Mouse (Mus musculus): ENCODE data around the gene Ntrk3. TPM values are rescaled to one million over a fixed set of nuclear protein-coding genes. Genes with fewer than 3 reads are reported as not detected.

The Ntrk3 gene
- total RNA-seq, 1 experiment from 2014 or later, result 1.9 TPM

DNA sequence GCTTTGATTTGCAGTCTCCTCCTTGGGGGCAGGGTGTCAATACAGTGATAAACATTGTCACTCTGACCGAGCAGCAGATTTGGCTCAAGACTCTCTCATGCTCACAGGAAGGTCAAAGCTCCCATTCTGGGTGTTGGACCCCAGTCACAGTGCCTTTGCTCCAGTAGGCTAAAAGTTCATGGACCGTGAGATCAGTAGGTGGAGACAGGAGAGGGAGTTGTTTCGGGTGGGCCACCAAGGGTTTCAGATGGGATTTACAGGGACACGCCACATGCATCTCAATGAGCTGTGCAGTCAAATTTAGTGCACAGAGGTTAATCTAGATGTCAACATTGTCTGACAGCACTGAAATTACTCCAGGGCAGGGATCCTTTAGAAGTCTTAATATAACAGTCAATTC lies 552.2 kb downstream of the Ntrk3 start:
- ATAC-seq (ENCODE audit: extremely low read depth, insufficient number of reproducible peaks, low FRiP score, poor library complexity, severe bottlenecking), result no peak

DNA sequence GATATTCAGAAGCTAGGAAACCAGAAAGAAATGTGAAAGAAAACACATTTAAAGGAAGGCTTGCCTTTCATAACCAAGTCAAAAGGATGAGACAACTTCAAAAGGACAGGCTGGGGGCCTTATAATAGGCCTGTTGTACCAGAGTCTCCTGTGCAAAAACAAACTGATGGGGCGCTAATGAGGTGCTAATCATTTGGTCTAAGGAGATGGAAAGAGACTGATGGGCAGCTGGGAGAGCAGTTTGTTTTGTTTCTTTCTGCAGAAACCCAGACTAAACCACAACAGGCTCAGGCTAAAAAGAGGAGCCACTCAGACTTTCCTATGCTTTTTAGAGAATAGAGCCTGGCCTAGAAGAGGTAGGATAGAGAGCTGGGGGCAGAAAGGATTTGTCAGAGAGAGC lies 554.4 kb downstream of the Ntrk3 start:
- no peak for ATAC-seq (ENCODE audit: extremely low read depth, insufficient number of reproducible peaks, low FRiP score, poor library complexity, severe bottlenecking)

DNA sequence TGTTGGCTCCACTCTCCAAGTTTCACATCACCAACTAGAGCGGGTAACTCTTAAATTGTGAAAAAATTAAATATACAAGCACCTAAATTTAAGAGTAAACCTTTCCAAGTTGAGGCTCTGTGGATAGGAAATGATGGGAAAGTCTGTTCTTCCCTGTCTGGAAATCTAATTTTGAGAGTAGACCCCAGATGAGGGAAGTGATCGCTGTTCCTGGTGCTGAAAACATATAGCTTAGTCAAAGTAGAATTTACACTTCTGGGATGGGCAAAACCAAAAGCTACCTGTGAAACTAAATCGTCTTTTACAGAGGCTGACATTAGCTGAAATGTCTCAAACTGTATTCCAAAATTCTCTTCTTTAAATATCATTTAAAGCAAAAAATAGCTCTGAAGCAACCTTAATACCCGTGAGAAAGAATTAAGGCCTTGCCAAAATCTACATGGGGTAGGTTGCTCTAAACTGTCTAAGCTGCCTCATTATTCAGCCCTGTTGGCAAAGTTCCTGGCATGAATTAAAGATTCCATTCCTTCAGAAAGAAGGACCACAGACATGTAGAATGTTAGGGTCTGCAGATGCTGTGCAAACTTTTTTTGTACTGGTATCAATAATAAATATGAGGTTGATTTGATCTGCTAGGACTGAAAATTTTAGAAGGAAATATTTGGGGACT lies 557.7 kb downstream of the Ntrk3 start:
- no peak for ATAC-seq (ENCODE audit: extremely low read depth, insufficient number of reproducible peaks, low FRiP score, poor library complexity, severe bottlenecking)

DNA sequence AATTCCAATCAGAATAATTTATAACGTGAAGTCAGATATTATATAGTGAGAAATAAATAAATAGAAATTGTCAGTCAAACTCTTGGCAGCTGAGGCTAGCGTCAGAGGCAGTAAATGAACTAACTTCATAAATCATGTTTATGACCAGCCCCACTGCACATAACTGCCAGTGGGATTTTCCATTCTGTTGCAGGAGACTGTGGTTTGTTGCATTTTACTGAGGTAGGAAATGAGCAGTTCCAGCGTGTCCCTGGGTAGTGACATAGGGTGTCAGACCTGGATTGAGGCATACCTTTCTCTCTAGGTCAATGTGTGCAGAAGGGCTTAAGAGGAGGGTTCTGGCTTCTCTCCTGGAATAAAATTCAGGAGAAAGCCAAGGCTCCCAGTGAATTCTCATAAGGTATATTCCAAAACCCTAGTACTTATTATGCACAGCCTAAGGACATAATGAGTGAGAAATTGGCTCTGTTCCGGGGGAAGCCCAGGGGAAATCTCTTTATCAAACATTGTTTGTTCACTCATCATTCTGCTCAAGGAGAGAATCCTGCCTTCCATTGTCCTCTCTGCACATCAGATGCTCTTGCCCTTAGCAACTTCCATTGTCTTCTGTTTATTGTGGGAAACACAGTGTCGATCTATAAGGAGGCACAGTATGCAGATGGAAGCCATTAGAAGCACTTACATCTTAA lies 565.4 kb downstream of the Ntrk3 start:
- ATAC-seq (ENCODE audit: extremely low read depth, insufficient number of reproducible peaks, low FRiP score, poor library complexity, severe bottlenecking), result no peak

DNA sequence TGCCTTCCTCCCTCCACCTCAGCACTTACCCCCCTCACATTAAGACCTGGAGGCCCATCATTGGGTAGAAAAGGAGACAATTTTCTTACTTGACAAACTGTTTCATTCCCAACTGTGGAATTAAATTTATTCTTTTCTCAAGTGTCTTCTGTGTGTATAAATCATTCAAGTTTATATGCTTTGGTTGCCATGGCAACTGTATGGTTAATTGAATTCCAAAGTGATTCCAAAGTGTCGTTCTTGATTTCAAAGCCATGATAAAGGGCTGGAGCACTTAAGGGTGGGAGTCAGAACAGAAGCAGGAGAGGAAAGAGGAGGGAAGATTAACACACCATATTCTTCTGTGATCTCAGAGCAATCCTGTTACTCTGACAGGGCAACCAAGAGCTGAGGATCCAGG lies 572.3 kb downstream of the Ntrk3 start:
- no peak for ATAC-seq (ENCODE audit: extremely low read depth, insufficient number of reproducible peaks, low FRiP score, poor library complexity, severe bottlenecking)

DNA sequence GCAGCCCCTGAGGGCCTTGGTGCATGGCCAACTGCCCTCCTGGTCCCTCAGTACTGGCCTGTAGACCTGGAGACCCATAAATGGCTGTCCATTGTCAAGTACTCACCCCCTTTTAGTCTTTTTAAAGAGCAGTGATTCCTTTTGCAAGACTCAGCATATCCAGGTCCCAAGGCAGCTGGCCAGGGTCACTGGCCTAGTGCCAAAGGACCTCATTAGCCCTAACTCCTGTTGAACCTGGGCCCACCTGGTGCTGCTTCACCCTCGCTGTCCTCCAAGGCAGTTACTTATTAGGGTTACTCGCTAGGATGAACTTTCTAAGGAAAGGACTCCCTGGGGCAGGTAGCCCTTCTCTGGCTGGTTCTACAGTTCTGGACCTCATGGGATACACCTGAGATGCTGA lies 579.9 kb downstream of the Ntrk3 start:
- ATAC-seq (ENCODE audit: extremely low read depth, insufficient number of reproducible peaks, low FRiP score, poor library complexity, severe bottlenecking), result no peak

DNA sequence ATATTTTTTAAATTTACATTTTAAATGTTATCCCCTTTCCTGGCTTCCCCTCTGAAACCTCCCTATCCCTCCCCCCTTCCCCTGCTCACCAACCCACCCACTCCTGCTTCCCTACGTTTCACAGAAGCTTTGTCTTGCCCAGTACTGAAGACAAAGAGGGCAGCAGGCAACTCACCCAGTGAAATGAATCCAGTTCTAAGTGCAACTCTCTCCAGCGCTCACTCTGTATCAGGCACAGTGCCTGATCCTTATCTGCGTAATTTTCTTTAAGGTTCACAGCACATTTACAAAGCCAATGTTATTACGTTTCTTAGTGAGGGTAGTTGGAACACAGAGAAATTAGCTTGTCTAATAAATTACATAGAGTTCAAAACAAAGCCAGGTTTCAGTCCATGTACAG lies 592.6 kb downstream of the Ntrk3 start:
- no peak for ATAC-seq (ENCODE audit: extremely low read depth, insufficient number of reproducible peaks, low FRiP score, poor library complexity, severe bottlenecking)

DNA sequence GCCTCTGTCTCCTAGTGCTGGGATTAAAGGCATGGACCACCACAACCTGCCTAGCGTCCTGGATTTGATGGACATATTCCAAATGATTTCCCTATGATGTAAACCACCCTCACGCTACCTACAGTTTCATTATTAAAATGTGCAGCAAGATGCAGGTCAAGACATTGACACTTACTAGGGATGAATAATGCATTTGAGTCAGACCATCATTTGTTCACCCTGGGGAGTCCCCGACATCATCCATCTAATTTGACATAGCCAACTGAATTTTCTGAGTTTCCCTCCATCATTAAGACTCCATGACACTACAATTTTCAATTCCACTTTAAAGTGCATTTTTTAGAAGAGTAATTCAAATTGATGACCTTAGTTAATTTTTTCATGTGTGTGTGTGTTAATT lies 593.0 kb downstream of the Ntrk3 start:
- no peak for ATAC-seq (ENCODE audit: extremely low read depth, insufficient number of reproducible peaks, low FRiP score, poor library complexity, severe bottlenecking)

DNA sequence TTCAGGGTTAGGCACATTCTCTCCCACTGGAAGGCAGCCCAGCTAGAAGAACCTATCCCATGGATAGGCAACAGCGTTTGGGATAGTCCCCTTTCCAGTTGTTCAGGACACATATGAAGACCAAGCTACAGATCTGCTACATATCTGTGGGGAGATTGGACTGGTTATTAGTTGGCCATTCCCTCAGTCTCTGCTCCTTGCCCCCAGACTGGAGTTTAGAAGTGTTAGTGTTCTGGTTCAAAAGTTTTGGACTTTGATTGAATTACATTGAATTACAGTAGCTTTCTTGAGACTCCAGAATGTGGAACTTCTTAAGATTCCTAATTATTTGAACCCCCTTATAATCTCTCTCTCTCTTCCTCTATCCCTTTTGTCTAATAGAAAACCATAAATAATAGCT lies 607.8 kb downstream of the Ntrk3 start:
- ATAC-seq (ENCODE audit: extremely low read depth, insufficient number of reproducible peaks, low FRiP score, poor library complexity, severe bottlenecking), result no peak

Other genes with a start within 250 kb of the Ntrk3 start
- gene Mrps11, start 45.1 kb upstream of the Ntrk3 start, total RNA-seq (2017), result 14.2 and 18.2 TPM in 2 replicates
- 16.9 and 18.7 TPM in 2 replicates for gene Mrpl46, start 45.5 kb upstream of the Ntrk3 start, total RNA-seq (2017)
- gene Det1, start 109.3 kb upstream of the Ntrk3 start, total RNA-seq (2017), result 11.1 and 14.5 TPM in 2 replicates
- 23.9 and 41.3 TPM in 2 replicates for gene Aen, start 157.8 kb upstream of the Ntrk3 start, total RNA-seq (2017)
- 79.6 and 101 TPM in 2 replicates for gene Isg20, start 175.4 kb upstream of the Ntrk3 start, total RNA-seq (2017)

Measured in neutrophil, adult 5-6 weeks (primary cell).